Mouse (Mus musculus): ENCODE data around the gene Fate1. TPM values are rescaled to one million over a fixed set of nuclear protein-coding genes. Genes with fewer than 3 reads are reported as not detected.
A peak's percentile ranks its signal among the peaks of the same experiment; 100 is the strongest.
"Not testable (repeated sequence)": the region's sequence is repeated elsewhere in the genome, so short reads cannot be mapped to it uniquely, and the experiment has no call there.

Gene Fate1
- total RNA-seq (2021): not detected

- intact Hi-C loops (cut with DNase I): no loop called here
- no peak for DNase-seq (ENCODE audit: low spot score)
These were observed at the start of gene Fate1 for GRCm38 (mm10) chrX:71972686-71973085. Gene Fate1, plus strand, starts transcription at chrX:71972986.

- intact Hi-C loops (cut with DNase I): loop anchor here (1.0 to 5.0 kb wide), 3 partner anchors 129 to 298 kb away; partner anchors contain the start of gene Vma21
- DNase-seq (ENCODE audit: low spot score): no peak
These were observed 26.2 kb upstream of the Fate1 start for GRCm38 (mm10) chrX:71946631-71947030.

- intact Hi-C loops (cut with DNase I): no loop called here
- no peak for DNase-seq (ENCODE audit: low spot score)
These were observed 14.4 kb upstream of the Fate1 start for GRCm38 (mm10) chrX:71958366-71958765.

GRCm38 (mm10) chrX:71962073-71963051, 10.4 kb upstream of the Fate1 start, which contains the start of gene Prrg3:
Gene Prrg3, plus strand, starts transcription at chrX:71962624.
- intact Hi-C loops (cut with DNase I): no loop called here
- peak; percentile 28 for DNase-seq (ENCODE audit: low spot score)

- DNase-seq (ENCODE audit: low spot score): no peak
- intact Hi-C loops (cut with DNase I): no loop called here
These were observed 9.4 kb upstream of the Fate1 start for GRCm38 (mm10) chrX:71963275-71963912.

GRCm38 (mm10) chrX:71968216-71968615, 4.6 kb upstream of the Fate1 start:
- intact Hi-C loops (cut with DNase I): no loop called here
- DNase-seq (ENCODE audit: low spot score): no peak

- DNase-seq (ENCODE audit: low spot score): no peak
- intact Hi-C loops (cut with DNase I): no loop called here
These were observed 4.0 kb upstream of the Fate1 start for GRCm38 (mm10) chrX:71968816-71969215.

- intact Hi-C loops (cut with DNase I): no loop called here
- no peak for DNase-seq (ENCODE audit: low spot score)
These were observed 1.5 kb upstream of the Fate1 start for GRCm38 (mm10) chrX:71971325-71971724.

- intact Hi-C loops (cut with DNase I); DNase-seq (ENCODE audit: low spot score): not testable (repeated sequence)
These were observed 4.9 kb downstream of the Fate1 start for GRCm38 (mm10) chrX:71977681-71978080.

GRCm38 (mm10) chrX:71980443-71980842, 7.7 kb downstream of the Fate1 start:
- no peak for DNase-seq (ENCODE audit: low spot score)
- intact Hi-C loops (cut with DNase I): loop anchor here (10.0 kb wide), 1 partner anchor 834 kb away; no protein-coding TSS in a partner anchor

- no peak for DNase-seq (ENCODE audit: low spot score)
- intact Hi-C loops (cut with DNase I): loop anchor here (10.0 kb wide), 1 partner anchor 833 kb away; no protein-coding TSS in a partner anchor
These were observed 8.5 kb downstream of the Fate1 start for GRCm38 (mm10) chrX:71981322-71981721.

- DNase-seq (ENCODE audit: low spot score): no peak
- intact Hi-C loops (cut with DNase I): loop anchor here (10.0 kb wide), 1 partner anchor 832 kb away; no protein-coding TSS in a partner anchor
These were observed 10.4 kb downstream of the Fate1 start for GRCm38 (mm10) chrX:71983205-71983604.

GRCm38 (mm10) chrX:71983775-71984174, 11.0 kb downstream of the Fate1 start:
- intact Hi-C loops (cut with DNase I): loop anchor here (10.0 kb wide), 1 partner anchor 831 kb away; no protein-coding TSS in a partner anchor
- no peak for DNase-seq (ENCODE audit: low spot score)

- no peak for DNase-seq (ENCODE audit: low spot score)
- intact Hi-C loops (cut with DNase I): no loop called here
These were observed 18.8 kb downstream of the Fate1 start, which contains the start of gene Cnga2 for GRCm38 (mm10) chrX:71991549-71991948. Gene Cnga2, plus strand, starts transcription at chrX:71991849.

- intact Hi-C loops (cut with DNase I): no loop called here
- DNase-seq (ENCODE audit: low spot score): no peak
These were observed 23.2 kb downstream of the Fate1 start for GRCm38 (mm10) chrX:71995972-71996371.

GRCm38 (mm10) chrX:72009930-72010329, 37.1 kb downstream of the Fate1 start:
- intact Hi-C loops (cut with DNase I): loop anchor here (10.0 kb wide), 1 partner anchor 635 kb away; no protein-coding TSS in a partner anchor
- no peak for DNase-seq (ENCODE audit: low spot score)

GRCm38 (mm10) chrX:72012236-72012635, 39.5 kb downstream of the Fate1 start:
- peak; percentile 6 for DNase-seq (ENCODE audit: low spot score)
- intact Hi-C loops (cut with DNase I): loop anchor here (2.0 to 10.0 kb wide), 2 partner anchors 633 to 807 kb away; no protein-coding TSS in a partner anchor

GRCm38 (mm10) chrX:72012804-72013203, 40.0 kb downstream of the Fate1 start:
- intact Hi-C loops (cut with DNase I): loop anchor here (2.0 to 10.0 kb wide), 2 partner anchors 632 to 806 kb away; no protein-coding TSS in a partner anchor
- no peak for DNase-seq (ENCODE audit: low spot score)

GRCm38 (mm10) chrX:72022241-72022640, 49.5 kb downstream of the Fate1 start:
- intact Hi-C loops (cut with DNase I): no loop called here
- DNase-seq (ENCODE audit: low spot score): no peak

- intact Hi-C loops (cut with DNase I): no loop called here
- DNase-seq (ENCODE audit: low spot score): no peak
These were observed 50.1 kb downstream of the Fate1 start for GRCm38 (mm10) chrX:72022750-72023398.

Data from heart, postnatal 25 days (tissue).